Mouse (Mus musculus): ENCODE data around the gene Fndc5.

The Fndc5 gene

GRCm38 (mm10) chr4:129149321-129149720, 12.5 kb downstream of the Fndc5 start:
- no peak for DNase-seq

GRCm38 (mm10) chr4:129151276-129151811, 14.5 kb downstream of the Fndc5 start:
- no peak for DNase-seq

GRCm38 (mm10) chr4:129157541-129157940, 20.7 kb downstream of the Fndc5 start:
- DNase-seq = no peak

- DNase-seq = no peak
Observed at GRCm38 (mm10) chr4:129158549-129158948, 21.8 kb downstream of the Fndc5 start.

- no peak for DNase-seq
Observed at GRCm38 (mm10) chr4:129161076-129161475, 24.3 kb downstream of the Fndc5 start.

- DNase-seq = no peak
Observed at GRCm38 (mm10) chr4:129161581-129162255, 24.9 kb downstream of the Fndc5 start.

- DNase-seq = no peak
Observed at GRCm38 (mm10) chr4:129172529-129172928, 35.7 kb downstream of the Fndc5 start.

- no peak for DNase-seq
Observed at GRCm38 (mm10) chr4:129179560-129179959, 42.8 kb downstream of the Fndc5 start.

GRCm38 (mm10) chr4:129188041-129188659, 51.4 kb downstream of the Fndc5 start:
- DNase-seq = no peak

- peak; percentile 60 for DNase-seq
Observed at GRCm38 (mm10) chr4:129188803-129189541, 52.2 kb downstream of the Fndc5 start.

- peak; percentile 93 for DNase-seq
Observed at GRCm38 (mm10) chr4:129189542-129190519, 53.0 kb downstream of the Fndc5 start, which contains the start of the genes S100pbp and Yars. Gene S100pbp (minus strand): TSS chr4:129189727. Gene Yars (plus strand): TSS chr4:129189760.

GRCm38 (mm10) chr4:129190538-129190937, 53.7 kb downstream of the Fndc5 start:
- no peak for DNase-seq

- no peak for DNase-seq
Observed at GRCm38 (mm10) chr4:129191691-129192090, 54.9 kb downstream of the Fndc5 start.

Data from right cerebral cortex, postnatal 25 days (tissue).